Mouse (Mus musculus) adrenal gland, adult 2 months (tissue): ENCODE measurements around the gene Col6a4. TPM values are rescaled to one million over a fixed set of nuclear protein-coding genes. Genes with fewer than 3 reads are reported as not detected.

Source experiments
- DNase-seq: peaks from one replicate; pipeline ENCODE4 v3.0.0; 2021
- polyA plus RNA-seq: library from polyadenylated mRNA; depleted of rRNA; stranded (reverse); fragments of >200 nt; gene quantifications from 2 replicates; pipeline ENCODE4 v1.2.3, GENCODE M21; 2012; rRNA removed
- total RNA-seq, 2 experiments: library from RNA; stranded (reverse); gene quantifications; 2 replicates each; pipeline ENCODE4 v1.2.3; 2021

Gene Col6a4
- total and polyA plus RNA-seq, 3 experiments, result 0.14 to 0.31 (median 0.26) TPM

DNA sequence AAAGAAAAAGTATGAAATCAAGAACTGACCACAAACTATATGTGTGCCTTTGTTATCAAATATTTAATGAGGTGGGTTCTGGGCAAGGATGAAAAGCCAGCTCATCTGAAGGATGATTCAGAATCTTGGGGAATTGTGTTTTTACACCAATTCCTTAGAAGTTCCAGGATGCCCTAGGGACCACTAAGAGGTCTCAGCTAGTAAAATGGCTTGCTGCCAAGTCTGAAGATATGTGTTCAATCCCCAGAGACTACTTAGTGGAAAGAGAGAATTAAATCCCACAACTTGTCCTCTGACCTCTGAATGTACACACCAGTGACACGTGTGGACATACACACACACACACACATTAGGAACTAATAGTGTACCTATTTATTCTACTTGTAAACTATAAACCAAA is 137.5 kb downstream of the Col6a4 start:
- DNase-seq, result no peak

DNA sequence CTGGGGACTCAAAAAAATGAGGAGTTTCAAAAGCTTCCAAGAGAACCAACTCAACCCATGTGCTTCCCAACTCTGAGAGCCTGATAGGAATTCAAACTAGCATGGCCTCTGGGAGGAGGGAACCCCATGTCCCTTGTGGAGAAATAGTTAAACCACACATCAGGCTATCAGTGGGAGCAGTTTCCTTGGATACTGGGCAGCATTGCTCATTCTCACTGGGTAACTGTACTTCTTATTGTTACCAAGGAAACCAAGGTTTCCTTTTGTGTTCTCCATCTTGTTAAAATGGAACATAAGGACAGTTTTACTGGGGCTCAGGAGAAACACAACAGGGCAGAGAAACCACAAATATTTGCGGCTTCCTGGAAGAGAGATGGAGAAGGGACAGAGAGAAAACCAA is 146.8 kb downstream of the Col6a4 start:
- DNase-seq, result no peak

DNA sequence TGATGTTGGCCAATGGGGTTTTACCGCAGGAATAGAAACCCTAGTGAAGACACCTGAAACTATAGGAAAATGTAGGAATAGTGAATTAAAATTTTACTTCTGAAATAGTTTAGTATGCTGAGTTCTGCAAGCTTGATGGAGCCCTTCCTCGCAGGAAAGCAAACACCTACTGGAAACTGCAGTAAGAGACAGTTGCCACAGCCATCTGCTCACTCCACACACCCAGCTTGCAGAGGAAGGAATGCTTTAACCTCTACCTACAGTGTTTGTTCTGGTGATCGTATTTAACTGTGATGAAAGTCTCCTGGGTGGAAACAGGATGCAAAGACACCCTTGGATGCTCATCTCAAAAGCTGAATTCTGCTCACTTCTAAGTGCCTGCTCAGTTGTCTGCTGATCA is 149.0 kb downstream of the Col6a4 start:
- no peak for DNase-seq

Other genes starting within 250 kb of the Col6a4 start
- 1 to 10 TPM; 1.8 to 5.8 TPM for gene Col6a5, start 136.1 kb downstream of the Col6a4 start, total RNA-seq
- 0.30 and 0.36 TPM in 2 replicates for gene Col6a5, start 136.1 kb downstream of the Col6a4 start, polyA plus RNA-seq
- 1 to 10 TPM; 2.5 to 3.3 TPM for gene Glyctk, start 61.4 kb upstream of the Col6a4 start, total RNA-seq
- gene Glyctk, start 61.4 kb upstream of the Col6a4 start, polyA plus RNA-seq, result 2.5 and 3.2 TPM in 2 replicates
- gene Wdr82, start 74.1 kb upstream of the Col6a4 start, total RNA-seq, result 10 to 100 TPM; 66.8 to 75.8 TPM
- gene Wdr82, start 74.1 kb upstream of the Col6a4 start, polyA plus RNA-seq, result 50.5 and 67.4 TPM in 2 replicates
- gene Ppm1m, start 103.0 kb upstream of the Col6a4 start, total RNA-seq, result 100 to 1,000 TPM in 1 of 2 experiments, 10 to 100 TPM in 1; 84.6 to 135 TPM
- gene Ppm1m, start 103.0 kb upstream of the Col6a4 start, polyA plus RNA-seq, result 216 and 273 TPM in 2 replicates
- 100 to 1,000 TPM in 1 of 2 experiments, 10 to 100 TPM in 1; 75.8 to 128 TPM for gene Twf2, start 106.3 kb upstream of the Col6a4 start, total RNA-seq
- 121 and 125 TPM in 2 replicates for gene Twf2, start 106.3 kb upstream of the Col6a4 start, polyA plus RNA-seq
- 1 to 10 TPM in 1 of 2 experiments, under 1 TPM in 1; 0.84 to 1.4 TPM for gene Tlr9, start 125.8 kb upstream of the Col6a4 start, total RNA-seq
- gene Tlr9, start 125.8 kb upstream of the Col6a4 start, polyA plus RNA-seq, result 2.5 and 2.7 TPM in 2 replicates
- gene Alas1, start 151.9 kb upstream of the Col6a4 start, total RNA-seq, result 1,000 to 10,000 TPM; 1,496 to 1,691 TPM
- gene Alas1, start 151.9 kb upstream of the Col6a4 start, polyA plus RNA-seq, result 1,137 and 1,435 TPM in 2 replicates
- gene Poc1a, start 184.3 kb upstream of the Col6a4 start, total RNA-seq, result 1 to 10 TPM; 3.4 to 5.4 TPM
- gene Poc1a, start 184.3 kb upstream of the Col6a4 start, polyA plus RNA-seq, result 5.4 and 7.1 TPM in 2 replicates